Mouse (Mus musculus): Measurements from ENCODE around the gene Trpm8. TPM values are rescaled to one million over a fixed set of nuclear protein-coding genes. Genes with fewer than 3 reads are reported as not detected.

The Trpm8 gene
- polyA plus RNA-seq, 1 experiment, result 0.02 TPM

GRCm38 (mm10) chr1:88280006-88280690 is 2.7 kb downstream of the Trpm8 start:
- H3ac ChIP-seq (ENCODE audit: control insufficient read depth, insufficient read length), result no peak overlapping the region
- H3K4me3 ChIP-seq, result no peak overlapping the region
- H3K79me2 ChIP-seq (ENCODE audit: control insufficient read depth, insufficient read depth), result peaks cover 20% of the 10 kb centered on the region
- TF ChIP-seq SRF (IDR thresholded peaks at IDR 0.05; ENCODE audit: control insufficient read depth, insufficient read length, low read depth), result no peak
- TF ChIP-seq TCF12 (IDR thresholded peaks at IDR 0.05; ENCODE audit: insufficient read depth, poor library complexity, severe bottlenecking), result no peak
- TF ChIP-seq MYOG (IDR thresholded peaks at IDR 0.05; ENCODE audit: control insufficient read depth in 1 of 3, insufficient read depth in 1 of 3, insufficient read length in 2 of 3, low read depth in 2 of 3), result no peak
- TF ChIP-seq MYOD1 (IDR thresholded peaks at IDR 0.05; ENCODE audit: control insufficient read depth in 1 of 3, insufficient read length in 2 of 3, low read depth in 2 of 3), result no peak
- no peak for TF ChIP-seq POLR2A (IDR thresholded peaks at IDR 0.05; ENCODE audit: insufficient read length, low read depth)
- TF ChIP-seq POLR2AphosphoS2 (IDR thresholded peaks at IDR 0.05; ENCODE audit: insufficient read length, low read depth), result no peak
- TF ChIP-seq REST (IDR thresholded peaks at IDR 0.05; ENCODE audit: insufficient read depth, insufficient read length), result no peak
- no peak for TF ChIP-seq E2F4 (IDR thresholded peaks at IDR 0.05; ENCODE audit: insufficient read depth)
- TF ChIP-seq MAX (IDR thresholded peaks at IDR 0.05; ENCODE audit: low read depth), result no peak
- no peak for TF ChIP-seq TCF3 (IDR thresholded peaks at IDR 0.05; ENCODE audit: insufficient read length, low read depth)
- no peak for TF ChIP-seq USF1 (IDR thresholded peaks at IDR 0.05; ENCODE audit: low read depth)
- TF ChIP-seq CEBPB (IDR thresholded peaks at IDR 0.05; ENCODE audit: insufficient read depth, poor library complexity, severe bottlenecking), result no peak
- peaks cover under 1% of the 10 kb centered on the region for H3K36me3 ChIP-seq (ENCODE audit: control insufficient read depth, insufficient read depth)
- no peak overlapping the region for H3K4me2 ChIP-seq (ENCODE audit: low read depth)
- no peaks in the 10 kb centered on the region for H3K27me3 ChIP-seq (ENCODE audit: control insufficient read depth, insufficient read depth, insufficient read length)

- H3K4me2 ChIP-seq (ENCODE audit: low read depth), result no peak overlapping the region
- H3K79me2 ChIP-seq (ENCODE audit: control insufficient read depth, insufficient read depth), result no peaks in the 10 kb centered on the region
- no peaks in the 10 kb centered on the region for H3K27me3 ChIP-seq (ENCODE audit: control insufficient read depth, insufficient read depth, insufficient read length)
- no peak overlapping the region for H3K4me3 ChIP-seq
- H3ac ChIP-seq (ENCODE audit: control insufficient read depth, insufficient read length), result no peak overlapping the region
- H3K36me3 ChIP-seq (ENCODE audit: control insufficient read depth, insufficient read depth), result no peaks in the 10 kb centered on the region
- TF ChIP-seq CEBPB (IDR thresholded peaks at IDR 0.05; ENCODE audit: insufficient read depth, poor library complexity, severe bottlenecking), result no peak
- no peak for TF ChIP-seq USF1 (IDR thresholded peaks at IDR 0.05; ENCODE audit: low read depth)
- TF ChIP-seq MYOG (IDR thresholded peaks at IDR 0.05; ENCODE audit: control insufficient read depth in 1 of 3, insufficient read depth in 1 of 3, insufficient read length in 2 of 3, low read depth in 2 of 3), result no peak
- no peak for TF ChIP-seq E2F4 (IDR thresholded peaks at IDR 0.05; ENCODE audit: insufficient read depth)
- no peak for TF ChIP-seq MYOD1 (IDR thresholded peaks at IDR 0.05; ENCODE audit: control insufficient read depth in 1 of 3, insufficient read length in 2 of 3, low read depth in 2 of 3)
- no peak for TF ChIP-seq MAX (IDR thresholded peaks at IDR 0.05; ENCODE audit: low read depth)
- TF ChIP-seq POLR2AphosphoS2 (IDR thresholded peaks at IDR 0.05; ENCODE audit: insufficient read length, low read depth), result no peak
- TF ChIP-seq SRF (IDR thresholded peaks at IDR 0.05; ENCODE audit: control insufficient read depth, insufficient read length, low read depth), result no peak
- TF ChIP-seq POLR2A (IDR thresholded peaks at IDR 0.05; ENCODE audit: insufficient read length, low read depth), result no peak
- TF ChIP-seq REST (IDR thresholded peaks at IDR 0.05; ENCODE audit: insufficient read depth, insufficient read length), result no peak
- no peak for TF ChIP-seq TCF3 (IDR thresholded peaks at IDR 0.05; ENCODE audit: insufficient read length, low read depth)
- TF ChIP-seq TCF12 (IDR thresholded peaks at IDR 0.05; ENCODE audit: insufficient read depth, poor library complexity, severe bottlenecking), result no peak
Observed at GRCm38 (mm10) chr1:88282301-88282700, 4.8 kb downstream of the Trpm8 start.

GRCm38 (mm10) chr1:88283376-88284227 is 6.1 kb downstream of the Trpm8 start:
- no peak for TF ChIP-seq CEBPB (IDR thresholded peaks at IDR 0.05; ENCODE audit: insufficient read depth, poor library complexity, severe bottlenecking)
- TF ChIP-seq MAX (IDR thresholded peaks at IDR 0.05; ENCODE audit: low read depth), result no peak
- no peak for TF ChIP-seq REST (IDR thresholded peaks at IDR 0.05; ENCODE audit: insufficient read depth, insufficient read length)
- no peak for TF ChIP-seq TCF12 (IDR thresholded peaks at IDR 0.05; ENCODE audit: insufficient read depth, poor library complexity, severe bottlenecking)
- TF ChIP-seq POLR2A (IDR thresholded peaks at IDR 0.05; ENCODE audit: insufficient read length, low read depth), result no peak
- TF ChIP-seq USF1 (IDR thresholded peaks at IDR 0.05; ENCODE audit: low read depth), result no peak
- no peak for TF ChIP-seq SRF (IDR thresholded peaks at IDR 0.05; ENCODE audit: control insufficient read depth, insufficient read length, low read depth)
- TF ChIP-seq E2F4 (IDR thresholded peaks at IDR 0.05; ENCODE audit: insufficient read depth), result no peak
- TF ChIP-seq TCF3 (IDR thresholded peaks at IDR 0.05; ENCODE audit: insufficient read length, low read depth), result no peak
- TF ChIP-seq POLR2AphosphoS2 (IDR thresholded peaks at IDR 0.05; ENCODE audit: insufficient read length, low read depth), result no peak
- TF ChIP-seq MYOD1 (IDR thresholded peaks at IDR 0.05; ENCODE audit: control insufficient read depth in 1 of 3, insufficient read length in 2 of 3, low read depth in 2 of 3), result no peak
- TF ChIP-seq MYOG (IDR thresholded peaks at IDR 0.05; ENCODE audit: control insufficient read depth in 1 of 3, insufficient read depth in 1 of 3, insufficient read length in 2 of 3, low read depth in 2 of 3), result no peak
- H3K27me3 ChIP-seq (ENCODE audit: control insufficient read depth, insufficient read depth, insufficient read length), result no peaks in the 10 kb centered on the region
- H3K36me3 ChIP-seq (ENCODE audit: control insufficient read depth, insufficient read depth), result no peaks in the 10 kb centered on the region
- H3ac ChIP-seq (ENCODE audit: control insufficient read depth, insufficient read length), result no peak overlapping the region
- no peaks in the 10 kb centered on the region for H3K79me2 ChIP-seq (ENCODE audit: control insufficient read depth, insufficient read depth)
- no peak overlapping the region for H3K4me3 ChIP-seq
- no peak overlapping the region for H3K4me2 ChIP-seq (ENCODE audit: low read depth)

GRCm38 (mm10) chr1:88284228-88284945 is 6.9 kb downstream of the Trpm8 start:
- TF ChIP-seq MYOG (IDR thresholded peaks at IDR 0.05; ENCODE audit: control insufficient read depth in 1 of 3, insufficient read depth in 1 of 3, insufficient read length in 2 of 3, low read depth in 2 of 3), result no peak
- H3K4me3 ChIP-seq, result no peak overlapping the region
- no peak overlapping the region for H3K4me2 ChIP-seq (ENCODE audit: low read depth)
- no peaks in the 10 kb centered on the region for H3K79me2 ChIP-seq (ENCODE audit: control insufficient read depth, insufficient read depth)
- no peaks in the 10 kb centered on the region for H3K36me3 ChIP-seq (ENCODE audit: control insufficient read depth, insufficient read depth)
- no peaks in the 10 kb centered on the region for H3K27me3 ChIP-seq (ENCODE audit: control insufficient read depth, insufficient read depth, insufficient read length)
- no peak overlapping the region for H3ac ChIP-seq (ENCODE audit: control insufficient read depth, insufficient read length)
